Mouse (Mus musculus) WW6 (cell line): Measurements from ENCODE around the gene Pacrg.

Source experiments
- DNase-seq: peaks from one replicate; pipeline ENCODE4 v3.0.0-alpha.2; 2013; ENCODE audit warnings: low read depth, low spot score

Pacrg gene

GRCm38 (mm10) chr17:10840148-10840707 is at the start of gene Pacrg, which contains the start of gene Prkn:
Pacrg (minus strand) TSS chr17:10840311.
Prkn (plus strand) TSS chr17:10840384.
- DNase-seq: peak; percentile 97

- no peak for DNase-seq
These were observed 47.8 kb upstream of the Pacrg start for GRCm38 (mm10) chr17:10887924-10888323.

- no peak for DNase-seq
These were observed 42.1 kb upstream of the Pacrg start for GRCm38 (mm10) chr17:10882260-10882659.

- no peak for DNase-seq
These were observed 38.9 kb upstream of the Pacrg start for GRCm38 (mm10) chr17:10878986-10879385.

- no peak for DNase-seq
These were observed 34.4 kb upstream of the Pacrg start for GRCm38 (mm10) chr17:10874208-10875187.

GRCm38 (mm10) chr17:10854207-10854606 is 14.1 kb upstream of the Pacrg start:
- DNase-seq: no peak

GRCm38 (mm10) chr17:10840731-10841201 is 655 bp upstream of the Pacrg start:
- peak; percentile 40 for DNase-seq

GRCm38 (mm10) chr17:10818971-10819370 is 21.1 kb downstream of the Pacrg start:
- DNase-seq: no peak

GRCm38 (mm10) chr17:10808571-10808970 is 31.5 kb downstream of the Pacrg start:
- no peak for DNase-seq

- no peak for DNase-seq
These were observed 32.7 kb downstream of the Pacrg start for GRCm38 (mm10) chr17:10807261-10807998.

GRCm38 (mm10) chr17:10806692-10807091 is 33.4 kb downstream of the Pacrg start:
- DNase-seq: no peak

- no peak for DNase-seq
These were observed 48.5 kb downstream of the Pacrg start for GRCm38 (mm10) chr17:10791661-10792060.

- no peak for DNase-seq
These were observed 55.6 kb downstream of the Pacrg start for GRCm38 (mm10) chr17:10784401-10784920.

- DNase-seq: no peak
These were observed 63.6 kb downstream of the Pacrg start for GRCm38 (mm10) chr17:10776503-10776902.

GRCm38 (mm10) chr17:10774468-10774867 is 65.6 kb downstream of the Pacrg start:
- no peak for DNase-seq

GRCm38 (mm10) chr17:10772207-10772606 is 67.9 kb downstream of the Pacrg start:
- DNase-seq: no peak

- DNase-seq: no peak
These were observed 70.2 kb downstream of the Pacrg start for GRCm38 (mm10) chr17:10769873-10770272.

GRCm38 (mm10) chr17:10766735-10767406 is 73.2 kb downstream of the Pacrg start:
- DNase-seq: no peak

- no peak for DNase-seq
These were observed 75.8 kb downstream of the Pacrg start for GRCm38 (mm10) chr17:10764343-10764742.

GRCm38 (mm10) chr17:10757455-10757854 is 82.7 kb downstream of the Pacrg start:
- no peak for DNase-seq
